Mouse (Mus musculus) heart, adult 18-20 months (tissue): Measurements from ENCODE around the gene Dgkh. TPM values are rescaled to one million over a fixed set of nuclear protein-coding genes. Genes with fewer than 3 reads are reported as not detected.
A peak's percentile ranks its signal among the peaks of the same experiment; 100 is the strongest.

Experiments
- DNase-seq, 2 experiments: peaks; one replicate each; pipeline ENCODE4 v3.0.0; 2021 to 2022; ENCODE audit warnings: mixed read lengths in 1 of 2
- long read RNA-seq, 2 experiments: library from polyadenylated mRNA; stranded (forward); transcript quantifications; one replicate each; pipeline ENCODE4 v2.0.0; 2021
- total RNA-seq, 2 experiments: library from RNA; stranded (reverse); gene quantifications; 2 replicates each; pipeline ENCODE4 v1.2.3; 2021

Dgkh gene
- 1 to 10 TPM; 6.6 to 6.8 TPM for total RNA-seq
- long read RNA-seq, experiment 1, full-length matches to known transcripts, result 1 of 4 reads
- long read RNA-seq, experiment 1, partial matches to known transcripts, result 2 of 4 reads
- long read RNA-seq, experiment 1, other reads (novel, unspliced or antisense), result 1 of 4 reads
- long read RNA-seq, experiment 2, full-length matches to known transcripts, result 1 of 1 reads
- long read RNA-seq, experiment 2, partial matches to known transcripts, result 0 of 1 reads
- long read RNA-seq, experiment 2, other reads (novel, unspliced or antisense), result 0 of 1 reads

GRCm38 (mm10) chr14:78732617-78733312, at the start of gene Dgkh:
Gene Dgkh, minus strand, starts transcription at chr14:78732776.
- DNase-seq, result peak; percentile 93 to 96

- no peak for DNase-seq
Measured at GRCm38 (mm10) chr14:78777215-78777614, 44.6 kb upstream of the Dgkh start.

- DNase-seq, result no peak
Measured at GRCm38 (mm10) chr14:78776659-78777058, 44.1 kb upstream of the Dgkh start.

- DNase-seq, result no peak
Measured at GRCm38 (mm10) chr14:78775699-78776098, 43.1 kb upstream of the Dgkh start.

DNA sequence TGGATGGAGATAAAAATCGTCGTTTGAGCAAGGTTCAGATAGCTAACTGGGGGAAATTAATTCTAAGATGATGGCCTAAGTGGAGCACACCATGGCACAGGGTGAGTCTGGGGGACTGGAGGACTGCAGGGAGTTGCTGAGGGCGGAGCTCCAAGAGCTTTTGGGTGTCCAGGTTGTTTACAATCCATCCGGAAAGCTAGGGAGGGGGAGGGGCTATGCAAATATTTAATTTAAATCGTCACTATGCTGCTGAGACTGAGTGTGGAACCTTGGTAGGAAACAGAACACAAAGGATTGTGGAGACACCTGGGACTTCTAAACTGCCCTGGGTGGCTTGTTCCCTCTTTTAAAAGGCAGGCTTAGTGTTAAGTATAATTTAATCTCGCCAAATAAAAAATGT, 42.6 kb upstream of the Dgkh start:
- DNase-seq, result no peak

GRCm38 (mm10) chr14:78770457-78770856, 37.9 kb upstream of the Dgkh start:
- no peak for DNase-seq

- no peak for DNase-seq
Measured at GRCm38 (mm10) chr14:78761064-78761463, 28.5 kb upstream of the Dgkh start.

DNA sequence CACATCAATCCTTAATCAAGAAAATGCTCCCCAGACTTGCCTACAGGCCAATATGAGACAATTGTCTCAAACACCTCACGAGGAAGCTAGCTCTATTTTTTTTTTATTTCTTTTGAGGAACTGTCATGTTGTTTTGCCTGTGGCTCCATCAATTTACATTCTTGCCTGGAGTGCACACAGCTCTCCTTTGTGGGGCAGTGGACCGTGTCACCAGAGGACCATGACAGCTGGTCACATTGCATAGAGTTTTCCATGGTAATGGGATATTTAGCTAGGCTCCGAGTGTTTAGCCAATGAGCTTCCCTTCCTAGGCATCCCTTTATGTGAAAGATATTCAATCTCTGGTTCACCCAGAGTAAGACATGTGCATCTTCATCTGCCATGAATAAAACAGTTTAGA, 26.9 kb upstream of the Dgkh start:
- DNase-seq, result no peak

DNA sequence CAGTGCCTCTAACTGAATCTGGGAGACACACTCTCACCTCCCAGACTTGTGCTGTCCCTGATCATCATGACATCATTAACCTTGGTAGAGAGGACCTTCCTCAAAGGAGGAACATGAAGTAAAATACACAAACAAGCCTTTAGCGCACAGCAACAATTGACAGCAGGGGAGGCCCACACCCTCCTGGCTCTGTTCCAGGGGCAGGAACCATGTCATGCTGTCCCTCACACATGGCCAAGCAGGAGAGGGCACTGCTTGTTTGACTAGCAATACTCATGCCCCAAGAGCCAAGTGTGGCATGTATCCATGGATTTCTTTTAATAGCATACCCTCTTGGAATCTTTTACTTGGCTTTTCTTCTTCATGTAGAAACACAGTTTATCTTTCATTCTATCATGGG, 22.7 kb upstream of the Dgkh start:
- no peak for DNase-seq

- no peak for DNase-seq
Measured at GRCm38 (mm10) chr14:78748692-78749091, 16.1 kb upstream of the Dgkh start.

DNA sequence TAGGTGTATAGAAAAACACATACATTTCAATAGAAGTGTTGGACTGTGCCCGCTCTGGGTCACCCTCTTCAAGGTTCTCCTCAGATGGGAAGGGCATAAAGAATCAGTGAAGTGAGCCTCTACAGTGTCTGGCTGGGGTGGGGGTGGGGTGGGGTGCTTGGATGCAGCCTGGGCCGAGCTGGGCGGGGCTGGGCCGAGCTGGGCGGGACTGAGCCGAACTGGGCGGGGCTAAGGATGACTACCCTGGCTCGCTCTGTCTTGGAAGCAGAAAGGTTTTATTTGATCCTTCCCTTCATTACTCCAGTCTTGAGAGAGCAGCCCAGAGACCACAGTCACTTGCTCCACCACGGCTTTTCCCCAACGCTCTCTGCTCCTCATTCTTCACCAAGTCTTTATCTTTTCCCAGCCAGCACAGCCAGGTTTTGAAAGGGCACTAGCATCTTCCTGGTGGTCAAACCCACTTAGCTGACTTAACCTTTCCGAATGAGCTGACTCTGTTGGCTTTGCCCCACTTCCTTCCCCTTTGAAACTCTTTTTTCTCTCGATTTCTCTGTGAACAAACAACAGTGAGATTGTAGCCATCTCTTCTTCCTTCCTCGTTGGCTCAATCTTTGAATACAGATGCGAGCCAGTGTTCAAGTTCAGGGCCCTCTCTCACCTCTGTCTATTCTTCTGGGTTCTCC, 15.5 kb upstream of the Dgkh start:
- DNase-seq, result no peak

GRCm38 (mm10) chr14:78747454-78747853, 14.9 kb upstream of the Dgkh start:
- DNase-seq, result no peak

DNA sequence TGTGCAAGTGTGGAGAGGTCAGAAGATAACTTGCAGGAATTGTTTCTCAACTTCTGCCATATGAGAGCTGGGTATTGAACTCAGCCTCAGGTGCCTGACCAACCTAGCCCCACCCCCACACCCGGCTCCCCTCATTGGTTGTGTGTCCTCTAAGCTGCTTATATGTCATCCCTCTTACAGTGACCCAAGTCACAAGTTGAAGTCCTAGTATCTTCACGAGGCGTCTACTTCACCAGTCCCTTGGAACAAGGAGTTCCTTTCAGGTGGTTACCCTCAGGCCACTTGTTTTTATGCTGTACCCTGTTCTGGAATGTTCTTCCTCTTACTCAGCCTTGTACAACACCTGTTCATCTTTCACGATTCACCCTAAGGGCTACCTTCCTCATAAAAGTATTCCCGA, 2.0 kb upstream of the Dgkh start:
- peak in 1 of 2 experiments; percentile 4 for DNase-seq

- DNase-seq, result peak in 1 of 2 experiments; percentile 5
Measured at GRCm38 (mm10) chr14:78734203-78734602, 1.6 kb upstream of the Dgkh start.

DNA sequence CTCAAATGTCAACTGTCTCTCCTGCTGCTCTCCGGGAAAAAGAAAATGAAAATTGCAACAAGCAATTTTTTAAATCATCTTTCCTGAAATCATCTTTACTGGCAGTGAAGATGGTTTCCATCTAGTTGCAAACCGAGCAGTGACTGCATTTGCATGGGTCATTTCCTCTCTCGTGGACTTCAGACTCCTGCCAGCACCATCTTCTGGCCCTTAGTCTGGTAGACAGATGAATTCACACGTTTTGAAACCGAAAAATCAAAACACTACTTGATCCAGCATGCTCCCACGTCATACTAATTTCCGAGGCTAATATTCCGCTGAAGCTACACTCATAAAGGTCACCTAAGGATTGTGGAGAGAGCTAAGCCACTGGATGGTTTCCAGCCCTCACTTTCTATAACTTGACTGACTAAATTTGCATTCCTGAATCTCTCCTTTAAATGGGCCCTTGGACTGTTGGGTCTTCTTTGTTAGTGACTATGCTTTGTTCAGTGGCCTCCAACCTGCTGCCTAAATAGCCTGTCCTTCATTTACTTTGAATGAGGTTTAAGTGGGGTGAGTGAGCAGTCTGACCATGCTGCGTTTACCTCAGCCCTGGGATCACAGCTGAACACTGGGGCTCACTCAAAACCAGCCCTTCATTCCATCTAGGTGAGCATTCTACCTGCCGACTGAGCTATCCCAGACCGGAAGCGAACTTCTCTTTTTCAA, 945 bp upstream of the Dgkh start:
- DNase-seq, result peak in 1 of 2 experiments; percentile 18

DNA sequence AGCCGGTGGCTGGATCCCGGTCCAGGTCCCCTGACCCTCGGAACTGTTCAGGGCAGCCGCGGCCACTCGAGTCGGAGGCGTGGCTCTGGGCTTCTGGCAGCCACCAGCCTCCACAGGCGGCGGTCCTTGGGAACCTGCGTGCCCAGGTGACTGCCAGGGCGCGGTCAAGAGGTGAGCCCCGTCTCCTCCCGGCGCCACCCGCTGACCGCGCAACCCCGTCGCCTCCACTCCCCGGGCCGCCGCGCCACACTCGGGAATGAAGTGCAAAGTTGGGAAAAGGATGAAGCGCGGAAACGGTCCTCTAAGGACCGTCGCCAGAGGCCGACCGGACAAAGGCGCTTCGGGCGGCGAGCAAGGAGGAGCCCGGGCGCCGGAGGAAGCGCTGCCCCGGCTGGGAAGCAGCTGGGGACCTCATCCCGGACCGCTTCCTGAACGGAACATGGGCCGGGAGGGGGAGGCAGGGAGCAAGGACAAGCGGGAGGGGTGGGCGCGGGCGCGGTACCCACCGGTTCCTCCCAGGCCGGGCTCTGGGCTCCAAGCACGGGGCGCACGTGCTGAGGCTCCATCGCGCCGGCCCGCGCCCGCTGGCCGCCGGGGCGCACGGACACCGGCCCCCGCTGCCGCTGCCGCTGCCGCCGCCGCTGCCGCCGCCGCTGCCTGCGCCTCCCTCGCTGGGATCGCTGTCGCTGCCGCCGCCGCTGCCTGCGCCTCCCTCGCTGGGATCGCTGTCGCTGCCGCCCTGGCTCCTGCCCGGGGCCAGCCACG, 542 bp downstream of the Dgkh start:
- DNase-seq, result peak; percentile 55 to 79

DNA sequence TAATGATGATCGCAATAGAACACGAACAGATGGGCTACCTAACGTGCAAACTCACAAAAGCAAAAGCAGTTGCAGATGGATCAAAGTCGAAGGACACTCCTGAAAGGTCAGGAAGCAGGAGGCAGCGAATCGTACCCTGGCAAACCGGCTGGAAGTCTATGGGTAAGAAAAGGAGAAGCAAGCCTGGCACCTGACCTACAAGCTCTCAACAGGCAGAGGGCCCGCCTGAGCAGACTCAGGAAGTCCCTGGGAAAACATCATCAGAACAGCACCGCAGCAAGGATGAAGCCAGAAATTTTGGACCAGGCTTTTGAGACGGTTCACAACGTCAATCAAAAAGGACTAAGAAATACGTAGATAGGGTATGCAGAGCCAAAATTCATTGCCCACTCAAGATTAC, 1.3 kb downstream of the Dgkh start:
- peak; percentile 33 to 35 for DNase-seq

GRCm38 (mm10) chr14:78725976-78726375, 6.6 kb downstream of the Dgkh start:
- DNase-seq, result no peak

DNA sequence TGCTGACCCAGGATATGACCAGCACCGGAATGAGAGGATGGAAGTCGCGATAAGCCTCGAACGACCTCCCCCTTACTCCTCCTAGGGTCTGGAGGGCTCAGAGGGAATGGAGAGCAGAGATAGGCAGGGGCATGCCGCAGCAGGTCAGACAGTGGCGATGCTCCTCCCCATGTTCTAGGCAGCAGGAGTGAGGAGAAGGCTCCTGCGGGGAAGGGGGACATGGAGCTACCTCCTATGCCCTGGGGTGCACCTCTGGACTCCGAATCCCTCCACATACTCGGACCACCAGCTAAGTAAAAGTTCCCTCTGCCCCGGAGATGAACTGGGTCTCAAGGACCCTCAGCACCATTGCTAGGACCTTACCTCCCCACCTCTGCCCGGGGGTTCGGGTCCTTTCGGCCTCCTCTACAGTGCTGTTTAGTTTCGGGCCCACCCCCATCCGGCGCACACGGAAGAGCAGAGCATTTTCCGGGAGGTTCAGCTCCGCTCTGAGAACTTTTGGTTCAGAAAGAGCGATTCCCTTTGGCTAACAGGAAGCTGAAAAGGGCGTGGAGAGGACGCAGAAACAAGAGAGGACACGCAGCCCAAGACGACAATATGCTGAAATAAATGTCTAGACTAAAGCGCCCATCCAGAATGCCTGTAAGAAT, 7.1 kb downstream of the Dgkh start:
- DNase-seq, result peak; percentile 50

DNA sequence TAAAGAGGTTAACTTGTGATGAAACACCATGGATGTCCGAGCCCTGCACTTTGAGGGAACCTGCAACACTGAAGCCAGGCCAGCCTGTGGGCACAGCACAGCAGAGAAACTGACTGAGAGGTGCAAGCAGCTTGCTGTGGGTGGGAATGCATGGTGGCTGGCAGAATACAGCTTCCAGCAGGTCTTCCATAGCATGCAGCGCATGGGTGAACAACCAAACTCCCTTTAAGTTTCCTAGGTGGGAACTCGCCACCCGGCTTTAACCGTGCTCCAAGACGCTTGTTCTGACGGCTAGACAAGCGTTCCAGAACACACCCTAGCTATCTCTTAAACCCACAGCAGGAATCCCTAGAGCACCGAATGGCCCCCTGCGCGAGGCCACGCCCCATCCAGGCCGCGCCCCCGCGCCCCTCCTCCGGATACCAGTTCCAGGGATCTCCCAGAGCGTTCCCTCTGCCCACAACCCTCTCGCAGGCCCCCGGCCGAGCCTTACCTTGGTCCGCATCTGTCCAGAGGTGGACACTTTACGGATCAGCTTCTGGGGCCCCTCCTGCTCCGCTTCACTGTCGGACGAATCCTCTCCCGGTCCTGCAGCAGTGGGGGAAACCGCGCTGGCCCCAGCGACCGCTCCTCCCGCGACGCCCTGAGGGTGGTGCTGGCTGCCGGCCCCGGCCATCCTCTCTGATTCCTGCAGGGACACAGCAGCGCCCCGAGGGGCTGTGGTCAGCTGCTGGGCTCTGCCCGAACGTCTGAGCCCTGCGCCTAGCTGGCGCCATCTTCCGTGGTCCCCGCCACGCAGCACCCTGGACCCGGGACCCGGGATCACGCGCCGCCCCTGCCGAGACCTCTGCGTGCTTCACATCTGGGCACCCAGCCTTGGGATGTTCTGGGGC, 7.9 kb downstream of the Dgkh start:
- DNase-seq, result peak; percentile 70 to 73
